Mouse (Mus musculus) MEL (cell line): Measurements from ENCODE around the gene Lsm7. TPM values are rescaled to one million over a fixed set of nuclear protein-coding genes. Genes with fewer than 3 reads are reported as not detected.

ENCODE experiments used
- DNase-seq: peaks from one replicate; pipeline ENCODE4 v3.0.0; 2011; ENCODE audit warnings: low read depth, low spot score
- H3K27ac ChIP-seq: 2 replicates; pipeline ENCODE4 v1.5.1; 2012; ENCODE audit warnings: low read depth, mild to moderate bottlenecking, control low read depth, low read length, moderate library complexity; ENCODE audit not compliant: control insufficient read depth
- H3K27me3 ChIP-seq, 2 experiments: fragments of 150-350 bp in 1 of 2; sonication (generic) in 1 of 2; 2 replicates each; pipeline ENCODE4 v1.6.1; 2012; ENCODE audit warnings: low read length in 2 of 2, mild to moderate bottlenecking in 2 of 2, improper control_type of control experiment in 1 of 2, moderate library complexity in 1 of 2; ENCODE audit not compliant: insufficient read depth in 2 of 2, control insufficient read depth in 1 of 2
- H3K36me3 ChIP-seq, 2 experiments: 2 replicates each; pipeline ENCODE4 v1.6.1; 2012 to 2014; ENCODE audit warnings: low read length in 2 of 2, improper control_type of control experiment in 1 of 2, inconsistent platforms in 1 of 2, mild to moderate bottlenecking in 1 of 2; ENCODE audit not compliant: insufficient read depth in 2 of 2, control insufficient read depth in 1 of 2
- H3K4me1 ChIP-seq, 2 experiments: fragments of 150-350 bp in 1 of 2; sonication (generic) in 1 of 2; 2 replicates each; pipeline ENCODE4 v1.6.1; 2012; ENCODE audit warnings: low read length in 2 of 2, improper control_type of control experiment in 1 of 2, mild to moderate bottlenecking in 1 of 2; ENCODE audit not compliant: insufficient read depth in 2 of 2, control insufficient read depth in 1 of 2
- H3K4me3 ChIP-seq, 2 experiments: fragments of 150-350 bp in 1 of 2; sonication (generic) in 1 of 2; 2 replicates each; pipeline ENCODE4 v1.5.1; 2012; ENCODE audit warnings: low read depth in 2 of 2, low read length in 2 of 2, mild to moderate bottlenecking in 2 of 2, moderate library complexity in 2 of 2, control low read depth in 1 of 2, improper control_type of control experiment in 1 of 2; ENCODE audit not compliant: control insufficient read depth in 1 of 2, insufficient read depth in 1 of 2
- H3K79me2 ChIP-seq: 2 replicates; pipeline ENCODE4 v1.6.1; 2012; ENCODE audit warnings: mild to moderate bottlenecking, low read length, moderate library complexity; ENCODE audit not compliant: control insufficient read depth, poor library complexity, insufficient read depth
- H3K9ac ChIP-seq: 2 replicates; pipeline ENCODE4 v1.6.1; 2012; ENCODE audit warnings: low read depth, mild to moderate bottlenecking, control low read depth, low read length, moderate library complexity; ENCODE audit not compliant: control insufficient read depth, poor library complexity, severe bottlenecking
- H3K9me3 ChIP-seq: fragments of 150-350 bp; sonication (generic); replicated peaks from 2 replicates; pipeline ENCODE4 v1.6.1; 2012; ENCODE audit warnings: mild to moderate bottlenecking, low read length, improper control_type of control experiment, moderate library complexity; ENCODE audit not compliant: insufficient read depth
- BHLHE40 ChIP-seq: IDR thresholded peaks from 2 replicates; pipeline ENCODE4 v1.6.1; 2012; ENCODE audit warnings: low read depth, mild to moderate bottlenecking, inconsistent platforms, low read length, improper control_type of control experiment, borderline replicate concordance
- CHD1 ChIP-seq: IDR thresholded peaks from 2 replicates; pipeline ENCODE4 v1.6.1; 2012; ENCODE audit warnings: low read depth, mild to moderate bottlenecking, inconsistent platforms, low read length, improper control_type of control experiment
- CTCF ChIP-seq, 3 experiments: IDR thresholded peaks in 2 of 3; conservative IDR thresholded peaks in 1 of 3; 2 replicates each; pipeline ENCODE4 v1.5.1; 2011 to 2012; ENCODE audit warnings: low read length in 3 of 3, low read depth in 2 of 3, mild to moderate bottlenecking in 2 of 3, improper control_type of control experiment in 1 of 3, inconsistent platforms in 1 of 3, mixed read lengths in 1 of 3, moderate library complexity in 1 of 3; ENCODE audit not compliant: control insufficient read depth in 1 of 3, insufficient read depth in 1 of 3, poor library complexity in 1 of 3, severe bottlenecking in 1 of 3
- E2F4 ChIP-seq: IDR thresholded peaks from 2 replicates; pipeline ENCODE4 v1.6.1; 2011; ENCODE audit warnings: low read depth, low read length, improper control_type of control experiment, borderline replicate concordance
- EP300 ChIP-seq, 2 experiments: IDR thresholded peaks; 2 replicates each; pipeline ENCODE4 v1.6.1; 2011; ENCODE audit warnings: improper control_type of control experiment in 2 of 2, low read length in 2 of 2, low read depth in 1 of 2, mild to moderate bottlenecking in 1 of 2
- GATA1 ChIP-seq: IDR thresholded peaks from 2 replicates; pipeline ENCODE4 v1.6.1; 2011; ENCODE audit warnings: low read depth, low read length, improper control_type of control experiment
- HCFC1 ChIP-seq: IDR thresholded peaks from 2 replicates; pipeline ENCODE4 v1.6.1; 2012; ENCODE audit warnings: low read depth, mild to moderate bottlenecking, inconsistent platforms, low read length, improper control_type of control experiment, moderate library complexity
- KAT2A ChIP-seq: conservative IDR thresholded peaks from 2 replicates; pipeline ENCODE4 v1.6.1; 2012; ENCODE audit warnings: low read depth, low read length, improper control_type of control experiment, inconsistent platforms
- MAX ChIP-seq: IDR thresholded peaks from 2 replicates; pipeline ENCODE4 v1.6.1; 2011; ENCODE audit warnings: low read length, improper control_type of control experiment
- MYB ChIP-seq: IDR thresholded peaks from 2 replicates; pipeline ENCODE4 v1.6.1; 2011; ENCODE audit warnings: mild to moderate bottlenecking, low read depth, low read length, improper control_type of control experiment
- MYC ChIP-seq: IDR thresholded peaks from 2 replicates; pipeline ENCODE4 v1.6.1; 2011; ENCODE audit warnings: low read depth, mild to moderate bottlenecking, low read length, improper control_type of control experiment, moderate library complexity
- NRF1 ChIP-seq: IDR thresholded peaks from 2 replicates; pipeline ENCODE4 v1.6.1; 2014; ENCODE audit warnings: low read depth, mild to moderate bottlenecking, inconsistent platforms, low read length, improper control_type of control experiment, moderate library complexity; ENCODE audit not compliant: poor library complexity, insufficient read depth, severe bottlenecking
- POLR2A ChIP-seq, 2 experiments: IDR thresholded peaks; 2 replicates each; pipeline ENCODE4 v1.6.1; 2011 to 2012; ENCODE audit warnings: low read length in 2 of 2, mild to moderate bottlenecking in 2 of 2, control low read depth in 1 of 2, improper control_type of control experiment in 1 of 2, low read depth in 1 of 2, moderate library complexity in 1 of 2; ENCODE audit not compliant: control insufficient read depth in 1 of 2, insufficient read depth in 1 of 2, poor library complexity in 1 of 2
- POLR2AphosphoS2 ChIP-seq: IDR thresholded peaks from 2 replicates; pipeline ENCODE4 v1.6.1; 2011; ENCODE audit warnings: low read length, improper control_type of control experiment
- RAD21 ChIP-seq: IDR thresholded peaks from 2 replicates; pipeline ENCODE4 v1.6.1; 2011; ENCODE audit warnings: mild to moderate bottlenecking, low read depth, low read length, improper control_type of control experiment
- RCOR1 ChIP-seq: IDR thresholded peaks from 2 replicates; pipeline ENCODE4 v1.6.1; 2012; ENCODE audit warnings: low read depth, mild to moderate bottlenecking, inconsistent platforms, low read length, improper control_type of control experiment
- SIN3A ChIP-seq: IDR thresholded peaks from 2 replicates; pipeline ENCODE4 v1.6.1; 2012; ENCODE audit warnings: low read length, improper control_type of control experiment, inconsistent platforms
- SMC3 ChIP-seq: IDR thresholded peaks from 2 replicates; pipeline ENCODE4 v1.6.1; 2011; ENCODE audit warnings: low read depth, low read length, improper control_type of control experiment
- TAL1 ChIP-seq: IDR thresholded peaks from 2 replicates; pipeline ENCODE4 v1.6.1; 2012; ENCODE audit warnings: mild to moderate bottlenecking, inconsistent platforms, low read length, moderate library complexity, mixed read lengths
- TBP ChIP-seq: IDR thresholded peaks from 2 replicates; pipeline ENCODE4 v1.8.0; 2011; ENCODE audit warnings: low read depth, low read length, improper control_type of control experiment
- TCF12 ChIP-seq: IDR thresholded peaks from 2 replicates; pipeline ENCODE4 v1.6.1; 2014; ENCODE audit warnings: low read depth, mild to moderate bottlenecking, inconsistent platforms, low read length, improper control_type of control experiment, moderate library complexity
- USF1 ChIP-seq: IDR thresholded peaks from 2 replicates; pipeline ENCODE4 v1.6.1; 2014; ENCODE audit warnings: low read depth, mild to moderate bottlenecking, inconsistent platforms, low read length, improper control_type of control experiment, moderate library complexity
- USF2 ChIP-seq, 2 experiments: IDR thresholded peaks; 2 replicates each; pipeline ENCODE4 v1.6.1; 2011 to 2012; ENCODE audit warnings: improper control_type of control experiment in 2 of 2, low read length in 2 of 2, borderline replicate concordance in 1 of 2, inconsistent platforms in 1 of 2, low read depth in 1 of 2, mild to moderate bottlenecking in 1 of 2; ENCODE audit not compliant: insufficient read depth in 1 of 2
- ZC3H11A ChIP-seq: IDR thresholded peaks from 2 replicates; pipeline ENCODE4 v1.6.1; 2012; ENCODE audit warnings: low read depth, mild to moderate bottlenecking, inconsistent platforms, low read length, improper control_type of control experiment
- ZKSCAN1 ChIP-seq: IDR thresholded peaks from 2 replicates; pipeline ENCODE4 v1.6.1; 2012; ENCODE audit warnings: low read depth, mild to moderate bottlenecking, inconsistent platforms, low read length, improper control_type of control experiment, moderate library complexity
- polyA plus RNA-seq, 2 experiments: library from polyadenylated mRNA; stranded (reverse) in 1 of 2; unstranded in 1 of 2; fragments of >175 nt in 1 of 2; fragments of >200 nt in 1 of 2; gene quantifications; 2 replicates each; pipeline versions ENCODE4 v1.2.1 to v1.2.4; 2012; ENCODE audit warnings: low replicate concordance in 2 of 2, low read depth in 1 of 2; ENCODE audit not compliant: insufficient read length in 2 of 2, insufficient read depth in 1 of 2, missing spikeins in 1 of 2
- total RNA-seq: library from RNA; depleted of rRNA; stranded (reverse); fragments of 300-350 nt; gene quantifications from 2 replicates; pipeline ENCODE4 v1.2.3, GENCODE M21; 2012

Gene Lsm7
- total and polyA plus RNA-seq, 3 experiments, result 246 to 637 TPM; not detected in 1

DNA sequence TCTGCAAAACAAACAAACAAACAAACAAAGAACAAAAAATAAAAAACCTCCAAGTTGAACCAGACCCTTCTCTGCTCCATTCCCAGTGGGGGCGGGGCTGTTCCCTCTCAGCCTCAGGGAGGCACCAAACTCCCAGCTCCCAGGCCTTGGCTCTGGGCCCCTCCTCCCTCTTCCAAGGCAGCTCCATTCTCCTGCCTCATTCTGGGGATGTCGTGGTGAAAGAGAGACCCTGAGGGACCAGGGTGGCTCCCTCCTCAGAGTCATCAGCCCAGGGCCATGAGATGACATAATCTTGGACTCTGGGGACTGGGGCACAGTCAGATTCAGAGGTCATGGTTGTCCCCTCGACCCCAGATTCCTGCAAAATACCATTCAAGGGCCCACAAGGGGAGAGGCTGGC, 21.6 kb upstream of the Lsm7 start:
- H3K36me3 ChIP-seq, result no peaks in the 10 kb centered on the region
- DNase-seq, result no peak
- no peaks in the 10 kb centered on the region for H3K27me3 ChIP-seq
- no peaks in the 10 kb centered on the region for H3K79me2 ChIP-seq
- TF ChIP-seq USF2 (IDR thresholded peaks at IDR 0.05; ENCODE audit: borderline replicate concordance in 1 of 2, insufficient read depth in 1 of 2, low read depth in 1 of 2, low read length in 2 of 2) (no peak), TCF12 (no peak), TBP (no peak), POLR2AphosphoS2 (no peak), MAX (no peak), MYC (no peak), EP300 (IDR thresholded peaks at IDR 0.05; ENCODE audit: low read depth in 1 of 2, low read length in 2 of 2) (no peak), SMC3 (no peak), NRF1 (no peak), HCFC1 (no peak), POLR2A (IDR thresholded peaks at IDR 0.05; ENCODE audit: control insufficient read depth in 1 of 2, insufficient read depth in 1 of 2, low read depth in 1 of 2, low read length in 2 of 2, poor library complexity in 1 of 2) (no peak)
- no peak overlapping the region for H3K27ac ChIP-seq
- H3K4me3 ChIP-seq, result no peak overlapping the region
- peaks cover 2 to 11% of the 10 kb centered on the region in 2 experiments; a peak in 3 of 4 replicates for H3K4me1 ChIP-seq
- no peaks in the 10 kb centered on the region for H3K9me3 ChIP-seq
- H3K9ac ChIP-seq, result no peak overlapping the region

DNA sequence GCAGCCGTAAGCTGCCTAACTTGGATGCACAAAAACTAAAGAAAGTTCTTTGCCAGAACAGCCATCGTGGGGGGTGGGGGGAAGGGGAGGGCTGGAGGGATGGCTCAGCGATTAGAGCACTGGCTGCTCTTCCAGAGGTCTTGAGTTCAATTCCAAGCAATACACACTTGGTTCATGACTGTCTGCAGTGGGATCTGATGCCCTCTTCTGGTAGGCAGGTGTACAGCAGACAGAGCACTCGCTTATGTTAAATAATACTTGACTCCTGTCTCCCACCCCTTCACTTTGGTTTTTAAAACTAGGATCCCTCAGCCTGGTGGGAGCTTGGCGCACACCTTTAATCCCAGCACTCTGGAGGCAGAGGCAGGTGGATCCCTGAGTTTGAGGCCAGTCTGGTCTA, 21.0 kb upstream of the Lsm7 start:
- peak; percentile 82 for DNase-seq
- Histone ChIP-seq H3K27me3 (no peaks in the 10 kb centered on the region), H3K36me3 (no peaks in the 10 kb centered on the region), H3K4me1 (peaks cover 2 to 11% of the 10 kb centered on the region in 2 experiments; a peak in 3 of 4 replicates), H3K9ac (no peak overlapping the region), H3K27ac (no peak overlapping the region), H3K9me3 (no peaks in the 10 kb centered on the region), H3K79me2 (no peaks in the 10 kb centered on the region), H3K4me3 (no peak overlapping the region)
- TF ChIP-seq TAL1 (no peak), NRF1 (no peak), RCOR1 (no peak), GATA1 (no peak), SIN3A (peak; percentile 52), MYC (no peak), EP300 (IDR thresholded peaks at IDR 0.05; ENCODE audit: low read depth in 1 of 2, low read length in 2 of 2) (no peak), MYB (no peak), CTCF (IDR thresholded peaks at IDR 0.05 in 2 of 3, conservative IDR thresholded peaks at IDR 0.05 in 1 of 3; ENCODE audit: control insufficient read depth in 1 of 3, insufficient read depth in 1 of 3, low read depth in 2 of 3, low read length in 3 of 3, poor library complexity in 1 of 3, severe bottlenecking in 1 of 3) (peak; percentile 82 to 93 (median 83)), MAX (no peak), HCFC1 (0 out of 2 replicates have a peak, but pooled peaks have one; percentile 30), CHD1 (no peak), TCF12 (0 out of 2 replicates have a peak, but pooled peaks have one; percentile 6), USF2 (IDR thresholded peaks at IDR 0.05; ENCODE audit: borderline replicate concordance in 1 of 2, insufficient read depth in 1 of 2, low read depth in 1 of 2, low read length in 2 of 2) (no peak), POLR2A (IDR thresholded peaks at IDR 0.05; ENCODE audit: control insufficient read depth in 1 of 2, insufficient read depth in 1 of 2, low read depth in 1 of 2, low read length in 2 of 2, poor library complexity in 1 of 2) (no peak), USF1 (no peak), ZC3H11A (peak; percentile 86), SMC3 (peak; percentile 93), BHLHE40 (no peak), ZKSCAN1 (no peak), KAT2A (no peak), E2F4 (no peak), RAD21 (peak; percentile 76)
